Mouse (Mus musculus): ENCODE measurements at regions not wholly inside any gene's neighbourhood (a gene's known extent, or its start where the extent isn't known, plus 50 kb on each side); places are given as distances from the start of the nearest gene placed in this dataset.
"Not testable (repeated sequence)": the region's sequence is repeated elsewhere in the genome, so short reads cannot be mapped to it uniquely, and the experiment has no call there.

- ATAC-seq (ENCODE audit: low TSS enrichment), result no peak
These were observed 131.5 kb upstream of the Kiz start for GRCm38 (mm10) chr2:146724142-146724679.

GRCm38 (mm10) chr2:146724924-146725555 lies 130.6 kb upstream of the Kiz start:
- ATAC-seq (ENCODE audit: low TSS enrichment), result no peak

- ATAC-seq (ENCODE audit: low TSS enrichment), result no peak
These were observed 127.0 kb upstream of the Kiz start for GRCm38 (mm10) chr2:146728693-146729092.

- no peak for ATAC-seq (ENCODE audit: low TSS enrichment)
These were observed 124.6 kb upstream of the Kiz start for GRCm38 (mm10) chr2:146731081-146731480.

GRCm38 (mm10) chr2:146732891-146733290 lies 122.8 kb upstream of the Kiz start:
- ATAC-seq (ENCODE audit: low TSS enrichment), result not testable (repeated sequence)

- no peak for ATAC-seq (ENCODE audit: low TSS enrichment)
These were observed 111.3 kb upstream of the Kiz start for GRCm38 (mm10) chr2:146744396-146744795.

GRCm38 (mm10) chr2:146745012-146745682 lies 110.5 kb upstream of the Kiz start:
- no peak; the same call in 1 of the 2 replicates for ATAC-seq (ENCODE audit: low TSS enrichment)

- peak; percentile 99 for ATAC-seq (ENCODE audit: low TSS enrichment)
These were observed 110.0 kb upstream of the Kiz start for GRCm38 (mm10) chr2:146745683-146746047.

- no peak for ATAC-seq (ENCODE audit: low TSS enrichment)
These were observed 101.7 kb upstream of the Kiz start for GRCm38 (mm10) chr2:146753988-146754387.

- ATAC-seq (ENCODE audit: low TSS enrichment), result no peak
These were observed 92.0 kb upstream of the Kiz start for GRCm38 (mm10) chr2:146763522-146764144.

- ATAC-seq (ENCODE audit: low TSS enrichment), result no peak
These were observed 91.1 kb upstream of the Kiz start for GRCm38 (mm10) chr2:146764313-146765255.

GRCm38 (mm10) chr2:146774876-146775275 lies 80.8 kb upstream of the Kiz start:
- no peak for ATAC-seq (ENCODE audit: low TSS enrichment)

- no peak for ATAC-seq (ENCODE audit: low TSS enrichment)
These were observed 68.4 kb upstream of the Kiz start for GRCm38 (mm10) chr2:146787132-146787810.

- ATAC-seq (ENCODE audit: low TSS enrichment), result no peak
These were observed 67.7 kb upstream of the Kiz start for GRCm38 (mm10) chr2:146787811-146788455.

GRCm38 (mm10) chr2:146792844-146793420 lies 62.7 kb upstream of the Kiz start:
- no peak for ATAC-seq (ENCODE audit: low TSS enrichment)

- ATAC-seq (ENCODE audit: low TSS enrichment), result no peak
These were observed 52.7 kb upstream of the Kiz start for GRCm38 (mm10) chr2:146802973-146803372.

All from frontal cortex, adult (tissue).